Mouse (Mus musculus) cerebellum, adult 2 months (tissue): ENCODE measurements around the gene Ralgapa1.

Experiments
- CTCF ChIP-seq: fragments of 200-500 bp; IDR thresholded peaks from 2 replicates; pipeline ENCODE4 v1.5.1; 2011; ENCODE audit warnings: low read depth, mild to moderate bottlenecking, control low read depth, low read length, moderate library complexity, borderline replicate concordance; ENCODE audit not compliant: insufficient read depth
- POLR2A ChIP-seq: fragments of 200-500 bp; IDR thresholded peaks from 2 replicates; pipeline ENCODE4 v1.6.1; 2011; ENCODE audit warnings: low read length, control low read depth, borderline replicate concordance; ENCODE audit not compliant: insufficient read depth

- no peak for TF ChIP-seq POLR2A
- no peak for TF ChIP-seq CTCF
Observed at GRCm38 (mm10) chr12:55563742-55564141, 257.2 kb downstream of the Ralgapa1 start.
